Mouse (Mus musculus) megakaryocyte progenitor cell, adult 5-6 weeks (primary cell): Measurements from ENCODE around the gene Trpv2. TPM values are rescaled to one million over a fixed set of nuclear protein-coding genes. Genes with fewer than 3 reads are reported as not detected.

Experiments
- ATAC-seq: replicated peaks from 2 replicates; pipeline ENCODE4 v1.8.0; 2016; ENCODE audit warnings: mild to moderate bottlenecking, moderate TSS enrichment, inconsistent platforms; ENCODE audit not compliant: poor library complexity
- total RNA-seq, 2 experiments: library from RNA; stranded (forward) in 1 of 2; stranded (reverse) in 1 of 2; fragments of 157-497, 149-512 nt in 1 of 2; fragments of 200-1000 nt in 1 of 2; gene quantifications; 2 replicates each; pipeline versions ENCODE4 v1.2.3 to v1.2.4; 2015 to 2017

Trpv2 gene
- total RNA-seq, 2 experiments from 2014 or later = 9.0 to 10.5 TPM

DNA sequence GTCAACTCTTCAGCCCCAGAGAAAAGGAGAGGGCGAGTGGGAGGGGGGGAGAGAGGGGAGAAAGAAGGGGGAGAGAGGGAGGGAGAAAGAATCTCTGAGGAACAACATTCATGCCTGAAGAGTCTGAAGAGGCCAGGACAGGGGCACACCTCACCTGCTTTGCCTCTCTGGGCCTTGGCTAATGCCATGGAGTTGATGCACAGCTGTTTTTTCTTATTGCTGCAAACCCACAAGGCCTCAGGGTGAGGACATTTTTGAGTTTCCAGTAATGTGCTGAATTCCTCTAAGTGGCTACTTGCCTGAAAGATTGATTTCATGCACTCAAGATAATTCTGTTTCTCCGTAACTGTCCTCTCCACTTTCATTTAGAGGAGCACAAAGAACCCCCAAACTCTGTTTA lies 16.1 kb upstream of the Trpv2 start:
- ATAC-seq = no peak

DNA sequence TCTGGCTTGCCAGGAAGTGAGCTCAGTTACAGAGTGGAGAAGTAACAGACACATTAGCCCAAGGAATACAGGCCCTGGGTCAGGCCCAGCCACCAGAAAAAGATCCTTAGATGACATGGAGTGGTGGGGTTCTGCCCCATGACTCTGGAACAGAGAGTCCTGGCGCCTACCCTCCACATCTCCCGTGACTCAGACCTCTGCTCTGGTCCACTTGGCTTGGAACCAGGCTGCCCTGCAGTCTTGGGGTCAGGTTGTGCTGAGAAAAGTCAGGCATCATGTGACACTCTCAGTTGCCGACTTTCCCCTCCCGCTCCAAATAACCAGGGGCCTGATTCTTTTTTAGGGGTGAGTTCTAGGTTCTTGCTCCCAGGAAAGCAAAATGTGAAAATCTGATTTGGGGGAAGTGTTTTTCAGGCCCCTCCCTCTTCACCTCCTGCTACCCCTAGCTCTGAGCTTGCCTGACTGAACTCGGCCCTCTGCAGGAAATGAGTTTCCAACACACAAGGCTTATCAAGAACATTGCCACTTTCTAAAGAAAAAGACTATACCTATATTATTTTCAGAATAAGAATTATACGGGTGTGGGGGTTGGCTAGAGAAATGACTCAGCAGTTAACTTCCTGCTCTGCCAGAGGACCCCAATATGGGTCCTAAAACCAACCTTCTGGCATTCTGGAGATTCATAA lies 15.2 kb upstream of the Trpv2 start:
- ATAC-seq = no peak

DNA sequence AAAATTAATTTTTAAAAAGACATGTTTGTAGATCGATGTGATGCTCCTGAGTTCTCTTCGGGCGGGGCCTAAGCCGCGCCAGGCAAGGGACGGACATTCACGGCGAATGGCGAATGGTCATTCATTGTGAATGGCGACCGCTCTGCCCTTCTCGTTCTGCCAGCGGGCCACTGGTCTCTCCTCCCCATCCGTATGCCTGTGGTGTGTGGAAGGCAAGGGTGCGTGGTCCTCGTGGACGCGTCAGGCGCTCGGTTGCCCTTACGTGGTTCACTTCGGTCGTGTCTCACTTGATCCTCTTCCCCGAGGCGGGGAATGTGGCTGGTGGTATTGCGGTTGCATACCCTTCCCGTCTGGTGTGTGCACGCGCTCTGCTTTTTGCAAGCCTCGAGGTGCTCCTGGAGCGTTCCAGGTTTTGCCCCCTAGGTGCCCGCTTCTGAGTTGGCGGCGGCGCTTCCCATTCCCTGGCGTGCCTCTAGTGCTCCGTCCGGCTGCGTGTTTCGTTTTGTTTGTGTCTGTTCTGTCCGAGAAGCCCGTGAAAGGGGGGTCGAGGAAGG lies 13.7 kb upstream of the Trpv2 start:
- peak; percentile 49 for ATAC-seq

DNA sequence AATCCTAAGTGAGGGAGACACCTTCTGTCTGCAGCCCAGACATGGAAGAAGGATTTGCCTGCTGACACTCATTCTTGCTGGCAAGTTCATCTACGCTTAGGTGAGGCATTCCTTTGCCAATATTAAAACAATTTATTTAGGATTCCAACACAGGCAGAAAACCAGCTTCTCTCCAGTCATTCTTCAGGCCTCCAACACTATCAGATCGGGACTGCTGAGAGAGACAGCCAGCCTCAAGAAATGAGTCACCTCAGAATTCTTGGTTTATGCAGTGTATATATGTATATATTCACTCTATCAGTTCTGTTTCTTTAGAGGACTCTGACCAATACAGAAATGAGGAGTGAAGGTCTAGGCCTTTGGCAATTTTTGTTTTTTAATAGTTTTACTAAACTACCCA lies 10.7 kb upstream of the Trpv2 start:
- ATAC-seq = no peak

DNA sequence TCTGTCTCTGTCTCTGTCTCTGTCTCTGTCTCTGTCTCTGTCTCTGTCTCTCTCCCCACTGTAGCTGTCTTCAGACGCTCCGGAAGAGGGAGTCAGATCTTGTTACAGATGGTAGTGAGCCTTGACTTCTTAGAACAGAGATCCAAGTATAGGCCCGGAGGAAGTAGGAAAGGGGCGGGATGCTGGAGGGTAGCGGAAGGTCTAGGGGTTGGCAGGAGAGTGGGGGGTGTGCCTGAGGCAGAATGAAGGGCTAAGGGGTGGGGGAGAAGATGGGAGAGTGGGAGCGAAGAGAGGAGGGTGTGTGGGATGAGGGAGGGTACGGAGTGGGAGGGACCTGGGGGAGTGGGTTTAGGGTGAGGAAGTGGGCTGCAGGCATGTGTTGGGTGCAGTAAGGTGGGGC lies 8.5 kb upstream of the Trpv2 start:
- ATAC-seq = peak; percentile 23; the same call in 1 of the 2 replicates

DNA sequence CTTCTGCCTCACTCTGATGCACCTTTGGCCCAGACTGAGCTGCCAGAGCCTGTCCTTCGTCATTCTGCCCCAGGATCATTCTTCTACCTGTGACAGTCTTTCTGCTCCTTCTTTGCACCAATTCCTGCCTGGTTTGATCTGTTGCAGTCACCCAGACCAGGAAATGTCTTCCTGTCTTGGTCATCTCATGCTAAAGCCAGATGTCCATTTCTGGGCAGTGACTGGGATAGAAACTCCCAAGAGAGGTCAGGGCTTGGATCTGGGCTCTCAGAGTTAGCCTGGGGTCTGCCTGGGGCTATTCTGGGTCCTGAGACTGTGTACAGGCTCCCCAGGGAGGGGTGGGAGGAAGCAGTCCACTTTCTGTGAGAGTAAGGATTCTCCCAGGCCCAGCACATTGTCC lies 8.1 kb upstream of the Trpv2 start:
- ATAC-seq = no peak

DNA sequence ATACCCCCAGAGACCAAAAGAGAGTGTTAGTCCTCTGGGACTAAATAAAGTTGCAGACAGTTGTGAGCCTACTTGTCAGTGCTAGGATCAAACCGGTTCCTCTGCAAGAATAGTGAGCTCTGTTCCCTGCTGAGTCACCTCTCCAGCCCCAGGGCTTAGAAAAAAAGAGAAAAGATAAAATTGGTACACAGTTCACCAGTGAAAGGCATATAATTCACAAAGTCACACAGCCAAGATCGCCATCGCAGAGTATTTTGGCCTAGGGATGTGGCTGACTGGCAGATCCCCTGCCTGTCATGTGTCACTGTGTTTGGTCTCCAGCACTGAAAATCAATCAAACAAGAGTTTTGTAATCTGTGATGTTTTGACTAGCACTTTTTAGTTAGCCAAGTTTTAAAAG lies 6.0 kb upstream of the Trpv2 start:
- ATAC-seq = 0 out of 2 replicates have a peak, but pooled peaks have one; percentile 26

DNA sequence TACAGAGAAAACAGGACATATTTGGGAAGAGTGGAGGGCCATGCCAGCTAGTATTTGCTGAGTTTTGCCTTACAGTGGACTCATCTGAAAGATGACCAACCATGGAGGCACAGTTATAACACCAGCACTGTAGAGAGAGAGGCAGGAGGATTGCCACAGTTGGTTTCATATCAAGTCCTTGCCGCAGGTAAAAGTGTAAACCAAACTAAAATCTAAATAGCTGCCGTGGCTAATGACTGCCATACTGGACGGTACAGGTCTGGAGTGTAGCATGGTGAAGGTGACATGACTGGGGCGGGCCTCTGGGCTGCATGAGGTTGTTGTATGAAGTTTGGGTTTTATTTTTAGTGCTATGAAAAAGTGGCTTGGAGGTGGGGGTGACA lies 408 bp downstream of the Trpv2 start:
- no peak for ATAC-seq

DNA sequence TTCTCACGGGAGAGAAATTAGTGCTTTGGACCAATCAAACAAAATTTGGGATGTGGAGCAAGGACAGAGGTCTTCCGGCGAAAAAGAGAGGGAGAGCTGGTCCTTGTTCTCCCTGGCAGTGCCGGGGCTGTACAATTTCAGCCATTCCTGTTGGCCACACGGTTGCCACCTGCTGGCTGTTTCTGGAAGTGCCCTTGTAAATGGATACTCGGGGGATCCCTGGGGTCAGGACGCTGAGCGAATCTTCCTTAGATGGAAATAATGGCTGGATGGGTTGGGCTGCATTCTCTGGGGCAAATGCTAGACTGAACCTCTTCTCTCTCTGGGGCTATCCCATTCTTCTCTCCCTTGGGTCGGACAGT lies 992 bp downstream of the Trpv2 start:
- peak; percentile 66 for ATAC-seq

DNA sequence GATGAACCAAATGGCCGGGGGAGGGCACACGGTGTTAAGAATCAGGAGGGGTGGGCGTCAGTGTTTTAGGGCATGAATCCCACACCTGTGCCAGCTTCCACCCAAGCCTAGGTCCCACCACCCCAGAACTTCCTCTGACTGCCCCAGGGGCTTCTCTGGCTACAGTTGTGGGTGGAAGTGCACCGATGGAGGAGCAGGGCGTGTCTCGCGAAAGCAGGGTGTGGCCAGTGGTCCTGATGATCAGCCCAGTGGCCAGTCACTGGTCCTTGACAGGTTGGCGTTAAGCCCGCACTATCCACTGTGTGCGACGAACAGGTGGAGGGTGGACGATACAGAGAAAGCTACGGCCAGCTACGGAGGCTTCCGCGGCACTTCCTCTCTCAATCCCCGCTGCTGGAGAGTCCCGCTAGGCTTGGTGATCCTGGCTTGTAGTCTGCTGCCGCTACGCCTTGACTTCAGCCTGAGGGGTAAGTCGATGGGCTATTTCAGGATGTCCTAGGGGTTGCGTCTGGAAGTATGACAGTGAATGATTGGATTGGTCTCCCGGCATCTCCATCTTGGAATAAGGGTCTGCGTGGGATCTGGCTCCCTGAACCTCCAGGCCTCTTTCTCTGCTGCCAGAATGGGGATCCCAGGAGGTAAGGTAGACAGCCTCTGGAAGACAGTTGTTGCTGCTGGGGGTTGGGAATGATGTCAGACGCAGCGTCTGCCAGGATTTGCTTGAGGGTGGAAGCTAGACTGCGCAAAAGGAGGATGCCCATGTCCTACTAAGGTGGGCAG lies 1.6 kb downstream of the Trpv2 start:
- peak; percentile 18; the same call in 1 of the 2 replicates for ATAC-seq

DNA sequence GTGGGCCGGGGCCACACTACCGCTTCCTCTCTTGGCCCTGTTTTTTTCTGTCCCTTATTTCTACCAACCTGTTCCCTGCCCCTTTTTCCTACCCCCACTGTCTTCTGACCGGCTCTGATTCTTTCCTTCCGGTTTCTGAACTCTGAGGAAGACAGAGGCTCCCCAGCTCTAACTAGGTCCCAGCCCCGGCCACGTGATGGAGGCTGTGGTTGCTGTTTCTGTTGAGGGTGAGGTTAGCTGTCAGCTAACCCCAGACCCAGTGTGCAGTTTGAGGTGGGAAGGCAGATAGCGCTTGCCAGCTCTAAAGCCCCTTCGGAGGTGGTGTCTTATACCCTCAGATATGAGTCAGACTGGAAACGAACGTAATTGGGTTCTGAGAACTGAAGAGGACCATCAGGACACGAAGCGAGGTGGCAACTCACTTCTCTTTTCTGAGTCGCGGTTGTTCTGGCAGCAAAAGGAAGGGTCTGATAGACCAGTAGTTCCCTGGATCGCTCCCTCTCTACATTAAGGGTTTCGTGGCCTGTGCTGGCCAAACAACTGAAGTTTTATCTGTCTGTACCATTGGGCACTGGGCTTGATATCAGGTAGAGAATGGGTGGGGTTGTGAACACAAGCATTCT lies 2.4 kb downstream of the Trpv2 start:
- ATAC-seq = peak; percentile 62

DNA sequence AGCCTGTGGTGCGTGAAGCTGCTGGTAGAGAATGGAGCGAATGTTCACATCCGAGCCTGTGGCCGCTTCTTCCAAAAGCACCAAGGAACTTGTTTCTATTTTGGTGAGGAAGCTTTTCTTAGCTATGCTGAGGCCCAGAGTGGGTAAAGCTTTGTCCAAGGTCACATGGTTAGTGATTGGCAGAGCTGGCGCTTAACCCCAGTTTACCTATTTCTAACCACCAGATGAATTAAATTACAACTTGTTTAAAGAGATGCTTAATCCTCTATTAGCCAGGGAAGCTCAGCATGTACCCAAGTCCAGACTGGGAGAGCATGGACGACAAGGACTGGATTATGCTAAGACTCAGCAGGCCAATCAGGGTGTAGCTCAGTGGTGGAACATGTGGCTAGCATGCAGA lies 8.7 kb downstream of the Trpv2 start:
- ATAC-seq = no peak

DNA sequence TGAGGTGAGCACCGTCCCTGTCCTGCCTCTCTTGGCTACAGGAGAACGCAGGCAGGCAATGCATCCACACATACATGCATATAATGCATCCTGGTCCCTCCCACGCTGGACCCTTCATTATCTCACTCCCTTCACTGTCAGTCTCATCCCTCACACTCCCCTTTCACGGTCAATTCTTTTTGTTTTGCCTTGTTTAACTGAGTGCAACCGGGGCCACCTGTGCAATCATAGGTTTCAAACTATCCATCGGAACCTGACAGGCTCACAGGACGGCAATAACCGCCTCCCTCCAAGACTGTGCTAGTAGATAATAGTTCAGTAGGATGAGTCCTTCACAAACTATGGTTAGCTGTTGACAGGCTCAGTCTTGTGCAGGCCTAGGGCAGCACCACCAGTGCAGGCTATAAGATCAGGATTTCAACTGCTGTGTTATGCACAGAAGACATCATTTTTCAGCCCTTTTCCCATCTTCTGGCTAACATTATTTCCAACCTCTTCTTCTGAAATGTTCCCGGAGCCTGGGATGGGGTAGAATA lies 10.5 kb downstream of the Trpv2 start:
- ATAC-seq = no peak

DNA sequence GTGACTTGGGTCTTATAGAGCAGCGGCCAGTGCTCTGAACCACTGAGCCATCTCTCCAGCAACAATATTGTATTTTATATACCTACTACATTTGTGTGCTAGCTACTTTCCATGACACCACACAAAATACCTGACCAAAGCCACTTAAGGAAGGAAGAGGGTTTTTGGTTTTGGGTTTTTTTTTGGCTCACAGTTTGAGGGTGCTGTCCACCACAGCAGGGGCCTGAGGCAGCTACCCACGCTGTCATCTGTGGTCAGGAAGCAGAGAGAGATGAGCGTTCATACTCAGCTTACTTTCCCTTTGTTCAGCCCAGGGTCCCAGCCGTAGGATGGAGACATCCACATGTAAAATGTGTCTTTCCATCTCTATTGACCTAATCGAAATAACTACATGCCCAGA lies 12.7 kb downstream of the Trpv2 start:
- no peak for ATAC-seq

DNA sequence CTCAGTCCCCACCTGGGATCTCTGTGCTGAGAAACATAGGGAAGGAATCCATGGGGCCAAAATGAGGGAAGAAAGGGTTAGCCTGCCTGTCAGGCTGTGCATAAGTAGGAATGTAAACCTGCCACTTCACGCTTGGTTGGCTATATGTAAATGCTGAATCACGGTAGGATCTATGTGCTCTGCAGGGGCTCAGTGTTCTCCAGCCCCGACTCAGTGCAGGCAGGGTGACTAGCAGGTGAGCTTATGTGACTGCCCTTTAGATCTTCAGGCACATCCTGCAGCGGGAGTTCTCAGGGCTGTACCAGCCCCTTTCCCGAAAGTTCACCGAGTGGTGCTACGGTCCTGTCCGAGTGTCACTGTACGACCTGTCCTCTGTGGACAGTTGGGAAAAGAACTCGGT lies 15.1 kb downstream of the Trpv2 start:
- no peak for ATAC-seq

DNA sequence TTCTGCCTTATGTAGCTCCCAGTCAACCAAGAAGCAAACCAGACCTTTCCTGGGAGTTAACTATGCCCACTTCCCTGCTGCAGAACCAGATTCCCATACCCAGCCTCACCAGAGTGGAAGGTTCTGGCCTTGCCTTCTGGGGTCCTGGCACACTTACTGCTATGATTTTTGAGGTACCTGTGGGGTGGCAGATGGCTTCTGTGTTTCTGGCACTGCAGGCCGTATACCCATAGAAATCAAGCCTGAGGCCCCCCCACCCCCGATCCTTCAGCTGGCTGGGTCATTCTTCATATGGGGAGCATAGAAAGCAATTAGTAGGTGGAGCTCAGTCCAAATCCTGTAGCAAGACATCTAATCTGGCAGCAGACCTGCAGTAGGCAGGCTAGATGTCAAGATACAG lies 16.7 kb downstream of the Trpv2 start:
- no peak for ATAC-seq

DNA sequence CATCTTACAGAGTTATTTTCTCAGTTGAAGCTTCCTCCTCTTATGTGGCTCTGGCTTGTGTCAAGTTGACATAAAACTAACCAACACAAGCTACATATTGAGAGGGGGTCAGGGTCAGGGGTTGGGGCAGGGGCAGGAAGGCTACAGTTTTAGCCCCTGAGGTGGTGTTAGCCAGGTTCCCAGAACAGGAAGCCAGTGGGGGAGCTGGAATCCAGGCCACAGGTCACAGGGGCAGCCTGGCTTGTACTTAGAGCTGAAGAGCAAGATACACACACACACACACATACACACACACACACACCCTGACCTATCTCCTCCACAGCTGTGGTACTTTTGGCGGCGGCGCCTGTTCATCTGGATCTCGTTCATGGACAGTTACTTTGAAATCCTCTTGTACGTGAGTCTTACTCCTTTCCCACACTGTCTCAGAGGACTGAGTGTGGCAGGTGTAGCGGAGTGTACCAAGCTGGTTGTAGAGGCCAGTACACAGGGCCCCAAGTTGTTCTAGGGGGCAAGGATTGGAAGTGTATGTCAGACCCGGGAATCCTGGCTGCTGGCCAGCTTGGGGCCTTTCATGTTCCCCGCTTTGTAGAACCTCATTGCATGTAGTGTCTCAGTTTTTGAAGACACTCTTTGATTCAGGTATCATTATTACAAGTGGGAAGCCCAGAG lies 17.8 kb downstream of the Trpv2 start:
- no peak for ATAC-seq

DNA sequence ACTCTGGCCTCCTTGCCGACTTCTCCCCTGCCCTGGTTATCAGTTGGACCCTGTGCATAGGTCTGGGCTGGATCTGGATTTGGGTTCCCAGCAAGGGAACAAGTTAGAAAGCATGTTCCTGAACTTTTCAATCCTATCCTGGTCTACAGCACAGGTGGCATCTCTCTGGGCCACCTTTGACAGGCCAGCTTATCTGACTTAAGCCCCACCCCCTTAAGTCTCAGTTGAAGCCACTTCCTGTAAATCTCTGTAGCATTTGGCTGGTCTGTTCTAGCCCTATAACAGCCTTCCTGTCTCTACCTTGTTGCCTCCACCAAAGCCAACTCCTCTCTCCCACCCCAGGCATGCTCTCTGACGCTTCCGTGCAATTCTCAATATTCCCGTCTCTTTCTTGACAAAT lies 24.3 kb downstream of the Trpv2 start:
- ATAC-seq = no peak

DNA sequence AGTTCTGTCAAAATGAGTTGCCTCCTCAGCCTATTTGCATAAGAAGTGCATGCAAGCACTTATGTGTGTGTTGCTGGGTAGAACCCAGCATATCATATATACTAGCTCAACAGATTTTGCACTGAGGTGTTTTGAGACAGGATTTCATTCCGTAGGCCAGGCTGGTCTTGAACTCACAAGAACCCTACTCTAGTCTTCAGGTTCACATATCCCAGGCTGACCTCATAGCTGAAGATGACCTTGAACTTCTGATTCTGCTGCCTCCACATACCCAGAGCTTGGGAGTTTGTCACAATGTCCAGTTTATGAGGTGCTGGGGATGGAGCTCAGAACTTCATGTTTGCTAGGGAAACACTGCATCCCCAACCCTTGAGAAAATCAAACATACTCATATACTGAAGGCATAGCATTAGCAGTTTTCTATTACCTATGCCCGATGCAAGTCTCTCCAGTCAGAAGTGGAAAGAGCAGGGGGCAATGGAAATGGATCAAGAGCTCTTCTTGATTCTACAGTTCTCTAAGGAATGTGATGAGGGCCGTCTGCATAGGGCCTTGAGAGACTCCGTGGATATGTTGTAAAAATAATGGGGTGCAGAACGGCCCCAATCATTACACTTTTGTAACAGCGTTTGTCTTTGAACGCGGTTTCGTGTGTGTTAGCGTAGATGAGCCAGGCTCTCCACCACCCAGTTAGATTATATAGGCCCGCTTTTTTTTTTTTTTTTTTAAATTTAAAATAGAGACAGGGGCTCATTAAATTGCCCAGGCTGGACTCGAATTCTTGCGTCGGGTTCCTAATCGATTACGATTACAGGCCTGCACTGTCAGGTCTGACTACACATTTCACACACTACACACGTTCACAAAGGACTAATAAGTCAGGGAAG lies 27.7 kb downstream of the Trpv2 start:
- no peak for ATAC-seq
